Mouse (Mus musculus) CD4-positive, CD25-positive, alpha-beta regulatory T cell, adult 4 months (primary cell): ENCODE results near the gene Phlda1. TPM values are rescaled to one million over a fixed set of nuclear protein-coding genes. Genes with fewer than 3 reads are reported as not detected.

Experiments used
- ATAC-seq: one replicate; pipeline ENCODE4 v1.8.0; 2017
- polyA plus RNA-seq, 2 experiments: library from polyadenylated mRNA; unstranded; fragments of 100-300 nt; shearing (Covaris generic); gene quantifications; one replicate each; pipeline ENCODE4 v1.2.1; 2017

The Phlda1 gene
- polyA plus RNA-seq, 2 experiments from 2014 or later, result 5.8 to 9.9 TPM

DNA sequence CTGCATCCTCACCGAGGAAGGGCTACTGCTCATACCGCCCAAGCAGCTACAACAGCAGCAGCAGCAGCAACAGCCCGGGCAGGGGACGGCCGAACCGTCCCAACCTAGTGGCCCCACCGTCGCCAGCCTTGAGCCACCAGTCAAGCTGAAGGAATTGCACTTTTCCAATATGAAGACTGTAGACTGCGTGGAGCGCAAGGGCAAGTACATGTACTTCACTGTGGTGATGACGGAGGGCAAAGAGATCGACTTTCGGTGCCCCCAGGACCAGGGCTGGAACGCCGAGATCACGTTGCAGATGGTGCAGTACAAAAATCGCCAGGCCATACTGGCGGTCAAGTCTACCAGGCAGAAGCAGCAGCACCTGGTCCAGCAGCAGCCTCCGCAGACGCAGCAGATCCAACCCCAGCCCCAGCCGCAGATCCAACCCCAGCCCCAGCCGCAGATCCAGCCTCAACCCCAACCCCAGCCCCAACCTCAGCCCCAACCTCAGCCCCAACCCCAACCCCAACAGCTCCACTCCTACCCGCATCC lies 907 bp downstream of the Phlda1 start:
- peak; percentile 1 for ATAC-seq

DNA sequence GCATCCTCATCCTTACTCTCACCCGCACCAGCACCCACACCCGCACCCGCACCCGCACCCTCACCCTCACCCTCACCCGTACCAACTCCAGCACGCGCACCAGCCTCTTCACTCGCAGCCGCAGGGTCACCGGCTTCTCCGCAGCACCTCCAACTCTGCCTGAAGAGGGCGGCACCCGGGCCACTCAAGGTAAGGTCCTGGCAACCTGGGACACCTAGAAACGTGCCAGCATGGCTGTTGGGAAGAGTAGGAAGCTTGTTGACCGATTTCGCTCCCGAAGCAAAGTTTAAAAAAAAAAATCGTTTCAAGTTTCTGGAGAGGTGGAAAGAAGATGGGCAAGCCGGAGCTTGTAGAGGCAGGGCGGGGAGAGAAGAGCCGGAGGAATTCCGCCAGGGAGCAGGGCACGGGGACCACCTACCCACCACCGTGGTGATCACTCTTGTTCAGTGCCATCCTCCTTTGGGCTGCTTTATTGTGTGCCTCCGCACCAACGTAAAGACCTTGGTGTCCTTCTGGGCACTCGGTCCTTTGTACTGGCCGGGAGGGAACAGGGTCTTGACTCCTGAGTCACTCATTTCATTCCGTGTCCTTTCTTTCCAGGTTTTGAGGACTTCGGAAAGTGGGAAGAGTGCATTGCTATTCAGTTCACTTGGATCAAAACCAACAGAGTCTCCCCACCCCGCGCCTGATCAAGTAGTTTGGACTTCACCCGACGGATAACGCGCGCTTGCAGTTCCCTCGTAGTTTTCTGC lies 1.6 kb downstream of the Phlda1 start:
- peak; percentile 21 for ATAC-seq

DNA sequence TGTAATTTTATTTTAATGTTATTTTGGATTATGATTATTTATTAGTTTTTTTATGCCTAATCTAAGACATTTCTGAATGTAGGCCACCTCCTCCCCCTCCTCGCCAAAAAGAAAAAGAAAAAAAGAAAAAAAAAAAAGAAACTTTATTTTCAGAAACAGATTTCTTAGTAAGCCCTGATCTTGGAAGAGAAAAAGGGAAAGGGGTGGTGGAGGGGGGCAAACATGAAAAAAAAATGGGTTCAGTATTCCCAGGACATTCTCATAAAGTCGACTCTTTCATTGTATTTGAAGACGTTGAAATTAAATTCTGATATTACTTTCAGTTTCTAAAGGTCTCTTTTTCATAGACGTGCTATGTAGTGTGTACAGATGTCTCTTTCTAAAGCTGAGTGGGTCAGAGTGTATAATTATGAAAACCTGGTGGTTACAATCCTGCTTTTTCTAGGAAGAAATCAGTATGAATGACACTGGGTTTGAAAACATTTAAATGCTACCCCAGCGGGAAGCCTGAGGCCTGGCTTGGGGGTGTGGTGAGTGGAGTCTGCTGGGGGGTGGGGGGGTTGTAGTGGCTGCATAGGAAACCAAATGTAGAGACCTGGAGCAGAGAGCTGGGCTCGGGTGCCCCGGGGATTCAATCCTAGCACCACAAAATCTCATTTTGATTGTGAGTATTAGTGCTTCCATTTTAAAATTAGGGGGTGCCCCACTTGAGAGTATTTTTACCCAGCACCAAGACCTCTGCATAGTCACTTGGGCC lies 2.4 kb downstream of the Phlda1 start:
- ATAC-seq, result no peak

DNA sequence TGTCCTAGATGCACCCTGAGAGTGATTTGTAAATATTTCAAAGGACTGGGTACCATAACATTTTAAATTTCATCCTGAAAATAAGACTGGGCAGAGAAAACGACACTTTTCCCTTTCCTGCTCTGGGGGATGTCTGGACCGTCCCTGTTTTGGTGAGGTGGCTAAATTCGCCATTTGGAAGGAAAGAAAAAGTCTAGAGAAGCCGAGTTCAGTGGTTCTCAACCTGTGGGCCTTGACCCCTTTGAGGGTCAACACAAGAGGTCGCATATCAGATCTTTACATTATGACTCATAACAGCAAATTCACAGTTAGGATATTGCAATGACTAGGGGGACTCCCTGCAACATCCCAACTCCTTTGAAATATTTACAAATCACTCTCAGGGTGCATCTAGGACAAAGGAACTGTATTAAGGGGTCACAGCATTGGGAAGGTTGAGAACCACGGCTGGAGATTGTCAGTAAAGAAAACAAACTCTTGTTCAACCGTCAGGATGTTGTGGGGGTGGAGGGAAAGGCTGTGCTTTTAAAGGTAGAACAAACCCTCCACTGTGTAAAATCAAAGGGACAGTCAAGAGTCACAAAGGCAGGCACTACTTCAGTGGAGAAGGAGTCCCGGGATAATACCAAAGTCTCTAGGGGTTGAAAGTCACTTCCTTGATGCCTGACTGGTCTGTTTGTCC lies 3.2 kb downstream of the Phlda1 start:
- ATAC-seq, result no peak

DNA sequence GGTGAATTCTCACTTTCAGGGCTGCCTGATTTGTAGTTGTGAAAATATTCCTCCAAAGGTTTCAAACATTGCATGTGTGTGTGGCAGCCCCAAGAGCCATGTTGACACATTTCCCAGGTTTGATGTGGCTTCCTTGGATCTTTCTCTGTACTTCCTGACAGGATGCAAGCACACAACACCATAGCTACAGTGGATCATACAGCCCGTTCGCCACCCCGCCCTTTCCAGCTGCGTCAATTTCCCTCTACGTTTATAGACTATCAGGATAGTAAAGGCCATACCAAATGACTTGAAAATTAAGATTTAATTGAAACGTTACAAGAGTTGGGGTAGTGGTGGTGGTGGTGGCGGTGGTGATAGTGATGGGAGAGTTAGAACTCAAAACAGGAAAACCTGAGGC lies 3.9 kb downstream of the Phlda1 start:
- ATAC-seq, result no peak

DNA sequence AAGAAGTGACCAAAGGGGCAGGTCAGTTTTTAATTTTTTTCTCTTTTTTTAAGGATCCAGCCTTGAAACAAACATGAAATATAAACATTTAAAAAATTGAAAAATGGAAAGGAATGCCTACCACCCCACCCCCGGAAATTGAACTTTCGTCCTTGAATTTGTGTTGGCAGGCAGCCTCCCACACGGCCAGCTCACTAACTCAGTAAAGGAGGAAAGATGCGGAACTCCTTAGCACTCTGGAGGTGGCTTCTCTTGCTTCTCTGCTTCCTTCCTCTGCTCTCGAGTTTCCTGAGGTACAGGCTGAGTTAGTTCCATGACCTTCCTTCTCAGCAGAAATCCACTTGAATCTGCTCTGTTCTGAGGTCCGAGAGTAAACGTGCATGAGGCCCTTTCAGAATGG lies 4.7 kb downstream of the Phlda1 start:
- no peak for ATAC-seq

DNA sequence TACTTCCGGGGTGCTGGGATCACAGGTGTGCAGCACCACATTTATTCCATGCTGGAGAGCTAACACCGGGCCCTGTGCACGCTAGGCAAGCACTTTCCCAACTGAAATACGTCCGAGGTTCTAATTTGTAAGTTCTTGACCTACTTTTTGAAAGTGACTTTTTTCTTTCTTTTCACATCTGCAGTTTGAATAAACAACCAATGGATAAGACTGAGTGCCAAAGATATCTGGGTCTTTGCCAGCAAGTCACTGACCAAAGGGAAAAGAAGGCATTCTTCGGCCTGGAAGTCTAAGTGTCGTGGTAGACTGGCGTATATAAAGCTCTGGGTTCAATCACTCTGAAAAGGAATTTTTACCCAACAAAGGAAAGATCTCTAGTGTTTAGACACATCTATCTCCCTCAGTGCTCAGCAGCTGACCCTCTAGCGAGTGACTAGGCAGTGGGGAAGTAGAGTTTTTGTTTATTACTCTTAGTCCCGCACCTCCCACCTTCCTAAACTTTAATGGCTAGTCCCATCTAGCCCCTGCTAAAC lies 6.0 kb downstream of the Phlda1 start:
- no peak for ATAC-seq

DNA sequence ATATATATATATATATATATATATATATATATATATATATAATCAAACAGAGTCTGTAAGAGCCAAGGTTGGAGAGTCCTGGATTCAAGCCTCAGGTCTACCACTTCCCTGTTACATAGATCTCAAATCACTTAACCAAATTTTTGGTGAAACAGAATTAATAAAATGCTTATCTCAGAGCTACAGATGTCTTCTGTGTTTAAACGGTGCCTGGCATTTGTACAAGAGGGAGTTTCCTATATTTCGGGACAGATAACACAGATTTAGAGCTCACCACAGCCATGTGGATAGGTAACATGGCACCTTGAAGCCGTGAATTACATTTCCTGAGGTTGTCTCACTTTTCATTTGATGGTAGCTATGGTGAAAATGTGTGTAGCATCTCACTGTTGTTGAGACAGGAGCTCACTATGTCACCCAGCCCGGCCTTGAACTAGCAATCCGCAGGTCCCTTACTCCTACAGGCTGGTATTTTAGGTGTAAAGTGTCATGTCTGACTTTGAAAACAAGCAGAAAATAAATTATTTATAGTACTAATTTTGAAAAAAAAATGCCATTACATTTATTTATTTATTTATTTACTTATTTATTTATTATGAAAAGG lies 8.3 kb downstream of the Phlda1 start:
- no peak for ATAC-seq

DNA sequence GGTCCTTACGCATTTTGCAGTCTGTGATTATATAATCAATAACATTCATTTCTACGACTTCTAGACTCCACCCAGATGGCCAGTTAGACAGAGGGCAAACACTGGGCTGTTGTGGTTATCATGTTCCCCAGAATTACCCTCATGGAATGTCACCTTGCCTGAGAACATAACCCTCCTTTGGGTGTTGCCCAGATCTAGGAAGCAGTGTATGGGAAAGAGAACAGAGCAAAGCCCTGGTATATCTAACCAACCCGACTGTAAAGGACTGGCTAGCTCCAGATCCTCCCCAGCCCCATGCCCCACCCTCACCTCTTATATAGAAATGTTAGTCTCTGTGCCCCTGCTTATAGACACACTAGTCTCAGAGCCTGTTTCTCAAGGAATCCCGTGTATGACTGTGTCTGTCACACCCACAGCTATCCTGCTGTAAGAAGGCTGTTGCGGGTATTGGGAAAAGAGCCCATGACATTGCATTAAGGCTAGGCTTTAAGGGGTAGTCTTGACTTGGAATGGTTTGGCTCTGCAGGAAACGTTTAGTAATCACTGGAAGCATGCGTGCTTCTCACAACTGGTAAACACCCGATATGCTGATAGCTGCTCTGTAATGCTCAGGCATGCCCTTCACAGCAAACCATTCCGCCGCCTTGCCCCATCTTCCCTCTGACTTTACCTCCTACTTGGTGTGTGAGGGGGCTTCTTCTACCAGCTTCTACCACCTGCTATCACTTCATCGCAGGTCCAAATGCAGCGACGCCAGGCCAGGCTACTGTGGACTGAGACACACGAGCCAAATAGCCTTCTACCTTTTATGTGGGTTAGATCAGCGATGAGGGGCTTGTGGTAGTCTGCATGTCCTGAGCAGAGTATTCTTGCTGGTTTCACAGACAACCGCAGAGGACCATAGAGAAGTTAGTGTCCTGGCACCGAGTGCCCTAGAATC lies 9.3 kb downstream of the Phlda1 start:
- no peak for ATAC-seq

DNA sequence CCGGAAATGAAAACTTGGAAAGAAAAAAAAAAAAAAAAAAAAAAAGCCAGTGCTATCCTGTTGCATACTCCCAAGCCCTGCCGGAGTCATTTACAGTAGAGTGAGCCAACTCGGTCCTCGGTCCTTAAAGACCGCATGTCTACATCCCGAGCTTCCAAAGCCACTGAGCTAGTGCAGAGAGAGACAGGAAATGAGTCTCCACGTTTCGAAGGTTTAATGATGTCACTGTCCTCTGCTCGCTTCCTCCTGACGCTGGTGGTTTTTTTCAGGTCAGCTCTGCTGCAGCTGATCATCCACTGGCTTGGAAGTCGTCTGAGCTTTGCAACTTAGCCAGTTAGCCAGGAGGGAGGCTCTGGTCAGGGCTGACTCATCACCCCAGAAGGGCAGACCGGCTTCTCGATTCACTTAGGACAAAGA lies 10.1 kb downstream of the Phlda1 start:
- ATAC-seq, result peak; percentile 94

DNA sequence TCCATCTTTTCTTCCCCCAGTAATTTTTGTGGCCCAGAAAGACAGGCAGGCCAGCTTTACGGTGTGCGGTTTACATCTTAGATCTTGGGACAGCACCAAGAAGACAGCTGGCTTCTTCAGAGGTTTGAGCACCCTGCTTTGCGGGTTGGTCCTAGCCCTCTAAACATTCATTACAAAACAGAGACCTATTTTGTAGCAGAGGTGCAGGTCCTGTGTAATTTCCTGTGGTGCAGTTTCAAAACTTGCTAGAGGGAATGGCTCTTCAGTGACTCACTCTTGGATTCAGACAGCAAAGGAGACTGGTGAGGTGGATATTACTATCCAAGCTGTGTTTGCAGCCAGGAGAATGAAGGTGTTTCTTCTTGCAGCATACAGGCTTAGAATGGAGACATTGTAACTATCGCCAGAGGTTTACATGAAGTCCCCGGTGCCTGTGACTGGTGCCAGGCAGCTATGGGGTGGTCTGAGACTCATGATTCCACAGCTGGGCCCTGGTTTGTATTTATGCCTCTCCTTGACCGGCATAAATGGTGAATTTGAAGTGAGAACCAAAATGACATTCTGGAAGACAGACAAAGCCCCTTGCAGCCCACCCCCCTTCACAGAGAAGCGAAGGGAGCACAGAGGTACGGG lies 10.8 kb downstream of the Phlda1 start:
- ATAC-seq, result peak; percentile 61

DNA sequence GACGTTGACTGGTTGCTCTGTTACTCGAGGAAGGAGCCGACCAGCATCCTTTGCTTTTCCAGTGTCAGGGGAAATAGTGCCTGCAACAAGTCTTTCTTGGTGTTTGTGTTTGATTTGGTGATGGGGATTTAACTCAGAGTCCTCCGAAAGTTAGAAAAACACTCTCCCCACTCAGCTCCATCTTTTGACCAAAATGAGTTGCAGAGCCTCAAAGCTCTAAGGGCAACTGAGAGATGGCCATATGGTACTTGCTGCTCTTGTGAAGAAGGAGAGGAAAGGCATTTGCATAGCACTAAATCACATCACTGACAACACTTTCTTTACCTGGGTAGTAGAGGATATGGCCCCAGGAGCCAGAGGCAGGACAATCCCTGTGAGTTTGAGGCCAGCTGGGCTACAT lies 12.3 kb downstream of the Phlda1 start:
- no peak for ATAC-seq

DNA sequence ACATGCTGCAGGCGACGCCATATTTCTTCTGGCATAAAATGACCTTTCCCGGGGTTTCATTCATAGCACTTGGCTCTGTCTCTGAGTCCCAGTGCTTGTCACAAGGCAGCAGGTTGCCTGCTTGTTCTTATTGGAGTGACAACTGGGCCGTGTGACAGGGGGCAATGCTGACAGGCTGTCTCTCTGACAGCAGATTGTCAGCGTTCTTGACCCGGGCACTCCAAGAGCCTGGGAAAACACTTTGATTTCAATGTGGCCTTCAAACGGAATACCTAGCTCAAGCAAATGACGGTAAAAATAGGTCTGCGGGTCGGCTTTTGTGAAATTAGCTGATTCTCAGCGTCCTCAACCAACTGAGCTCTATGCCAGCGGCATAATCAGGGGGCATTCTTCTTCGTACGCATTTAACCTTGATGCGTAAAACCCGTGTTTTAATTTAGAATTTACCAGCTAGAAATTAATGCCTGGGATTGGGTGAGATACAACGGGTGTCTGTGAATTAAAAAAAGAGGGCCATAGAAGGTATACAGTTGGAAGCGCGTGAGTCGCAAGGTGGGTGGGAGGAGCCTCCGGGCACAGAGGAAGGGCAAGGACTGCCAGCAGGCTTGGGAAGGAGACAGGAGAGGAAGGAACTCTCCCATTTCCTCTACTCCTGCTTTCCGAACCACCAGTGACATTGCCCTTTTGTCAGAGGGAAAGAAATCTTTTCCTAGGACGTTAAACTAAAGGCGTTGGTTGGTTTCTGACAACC lies 13.7 kb downstream of the Phlda1 start:
- ATAC-seq, result no peak

DNA sequence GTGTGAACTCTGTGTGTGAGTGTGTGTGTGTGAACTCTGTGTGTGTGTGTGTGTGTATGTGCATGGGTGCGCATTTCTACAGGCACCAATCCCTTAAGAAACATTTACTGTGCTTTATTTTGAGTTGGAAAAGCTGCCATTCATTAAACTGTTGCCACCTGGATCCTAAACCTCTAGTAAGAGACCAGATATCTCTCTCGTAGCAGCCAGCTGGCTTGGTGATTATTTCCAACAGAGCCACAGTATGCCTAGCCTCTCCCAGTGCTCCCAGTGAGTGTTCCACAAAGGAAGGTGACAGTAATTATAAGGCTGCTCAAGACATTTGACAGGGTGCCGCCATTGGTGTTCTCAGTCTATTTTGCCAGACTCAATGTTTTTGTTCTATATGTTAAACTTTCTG lies 14.5 kb downstream of the Phlda1 start:
- no peak for ATAC-seq

DNA sequence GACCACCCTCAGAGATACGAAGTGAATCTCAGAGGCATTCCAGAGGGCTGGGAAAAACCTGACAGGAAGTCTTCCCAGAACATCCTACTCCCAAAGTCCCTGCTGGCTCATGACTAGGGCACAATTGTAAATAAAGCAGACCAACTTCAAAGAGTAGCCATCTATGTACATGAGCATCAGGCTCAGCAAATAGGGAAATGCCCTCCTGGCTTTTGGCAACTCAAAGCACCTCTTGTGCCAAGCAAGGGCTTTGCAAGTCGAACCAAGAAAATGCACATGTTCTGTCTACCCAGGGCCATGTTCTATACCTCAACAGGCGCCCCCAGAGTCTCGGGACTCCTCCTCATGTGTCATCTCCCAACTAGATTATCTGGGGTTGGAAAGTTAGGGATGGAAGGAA lies 15.6 kb downstream of the Phlda1 start:
- ATAC-seq, result no peak

DNA sequence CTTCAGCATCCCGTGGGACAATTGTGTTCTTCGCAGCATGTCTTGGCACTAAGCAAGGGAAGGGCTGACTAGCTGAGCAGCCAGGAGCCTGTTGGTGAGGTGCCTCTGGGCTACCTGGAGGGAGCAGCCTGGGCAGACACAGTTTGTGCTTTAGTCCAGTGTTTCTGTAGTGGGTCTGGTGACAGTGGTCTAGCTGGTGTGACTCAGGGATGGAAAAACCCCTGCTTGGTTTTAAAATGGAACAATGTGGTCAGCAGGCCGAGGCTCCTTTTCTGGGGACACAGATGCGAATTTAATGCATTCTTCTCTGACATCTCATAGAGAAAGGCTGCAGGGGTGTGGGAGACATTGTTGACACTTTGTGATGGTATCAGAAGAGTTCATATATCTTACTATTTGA lies 16.1 kb downstream of the Phlda1 start:
- no peak for ATAC-seq

DNA sequence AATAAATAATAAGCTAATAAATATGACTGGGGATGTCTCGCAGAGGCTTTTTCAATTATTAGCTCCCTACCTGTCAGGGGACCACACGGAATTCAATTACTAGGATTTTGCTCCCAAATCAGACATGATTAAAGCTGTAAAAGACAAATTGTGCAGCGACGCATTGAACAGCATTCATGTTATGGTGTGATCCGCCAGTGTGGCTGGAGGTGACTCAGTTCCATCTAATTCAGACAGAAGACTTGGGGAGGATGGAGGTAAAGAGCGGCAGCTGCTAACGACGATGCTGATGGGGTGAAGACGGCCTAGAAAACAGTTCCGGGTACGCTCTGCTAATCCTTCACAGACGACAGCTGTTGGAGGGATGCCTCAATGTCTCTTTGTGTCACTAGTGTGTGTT lies 17.8 kb downstream of the Phlda1 start:
- ATAC-seq, result no peak

DNA sequence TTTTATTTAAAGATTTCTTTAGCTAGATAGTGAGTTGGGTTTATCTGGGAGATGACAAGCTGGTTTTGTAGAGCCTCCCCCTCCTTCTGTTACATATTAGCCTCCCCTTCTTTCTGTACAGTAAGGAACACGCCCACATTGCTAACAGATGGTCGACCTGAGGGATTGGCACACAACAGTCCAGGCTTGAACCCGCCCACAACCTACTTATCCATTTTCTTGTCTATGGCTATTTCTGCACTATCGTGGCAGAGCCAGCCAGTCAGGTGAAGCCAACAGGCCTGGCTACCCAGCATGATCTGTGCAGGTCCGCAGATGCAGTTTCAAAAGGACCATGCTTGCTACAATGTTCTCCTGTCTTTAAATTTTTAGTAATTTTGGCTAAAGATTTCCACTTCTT lies 21.0 kb downstream of the Phlda1 start:
- ATAC-seq, result no peak

DNA sequence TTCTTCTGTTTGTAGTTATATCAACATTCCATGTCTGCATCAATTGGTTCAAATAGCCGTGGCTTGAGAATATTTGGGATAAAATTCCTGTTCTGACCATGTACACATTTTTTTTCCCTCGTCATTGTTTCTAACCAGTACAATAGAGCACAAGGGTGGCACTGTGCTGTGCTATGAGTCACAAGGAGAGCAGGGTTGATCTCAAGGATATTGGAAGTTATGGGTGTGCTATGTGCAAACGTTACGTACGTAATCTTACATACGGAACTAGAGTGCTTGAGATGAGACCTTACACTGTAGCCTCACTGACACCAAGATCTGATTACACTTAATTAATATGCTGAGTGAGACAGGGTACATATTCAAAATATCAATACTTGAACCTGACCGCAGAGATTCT lies 21.5 kb downstream of the Phlda1 start:
- ATAC-seq, result no peak

DNA sequence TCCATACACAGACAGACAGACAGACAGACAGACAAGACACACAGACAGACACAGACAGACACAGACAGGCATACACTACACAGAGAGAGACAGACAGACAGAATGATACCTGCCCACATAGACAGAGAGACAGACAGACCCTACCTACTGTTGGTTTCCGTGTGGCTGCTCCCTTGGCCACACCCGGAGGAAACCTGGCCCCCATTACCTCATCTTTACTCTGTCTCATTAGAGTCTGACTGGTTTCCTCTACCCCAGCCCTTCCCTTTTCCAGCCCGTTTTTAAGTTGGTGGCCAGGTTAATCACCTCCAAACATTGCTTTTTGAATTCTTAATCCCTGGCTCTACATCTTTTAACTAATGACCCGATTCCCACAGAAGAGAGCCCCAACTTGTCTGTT lies 22.2 kb downstream of the Phlda1 start:
- ATAC-seq, result no peak
